Mouse (Mus musculus) G1E-ER4 (cell line): ENCODE data around the gene Lingo1. TPM values are rescaled to one million over a fixed set of nuclear protein-coding genes. Genes with fewer than 3 reads are reported as not detected.

ENCODE experiments used
- GATA1 ChIP-seq: IDR thresholded peaks from one replicate; pipeline ENCODE4 v1.8.0; 2012; ENCODE audit warnings: low read length, inconsistent platforms
- polyA plus RNA-seq: library from polyadenylated mRNA; stranded (reverse); fragments of >175 nt; gene quantifications from 2 replicates; pipeline ENCODE4 v1.2.3, GENCODE M21; 2012

Gene Lingo1
- polyA plus RNA-seq, 1 experiment = not detected

- no peak for TF ChIP-seq GATA1
Observed at GRCm38 (mm10) chr9:56748056-56748455, 48.2 kb downstream of the Lingo1 start.

GRCm38 (mm10) chr9:56746926-56747294, 49.4 kb downstream of the Lingo1 start:
- TF ChIP-seq GATA1 = no peak

- TF ChIP-seq GATA1 = no peak
Observed at GRCm38 (mm10) chr9:56746195-56746925, 49.9 kb downstream of the Lingo1 start.

- TF ChIP-seq GATA1 = no peak
Observed at GRCm38 (mm10) chr9:56744369-56744768, 51.9 kb downstream of the Lingo1 start.

- TF ChIP-seq GATA1 = no peak
Observed at GRCm38 (mm10) chr9:56739181-56739737, 57.0 kb downstream of the Lingo1 start.

GRCm38 (mm10) chr9:56738261-56739171, 57.8 kb downstream of the Lingo1 start:
- no peak for TF ChIP-seq GATA1

GRCm38 (mm10) chr9:56734398-56734797, 61.9 kb downstream of the Lingo1 start:
- no peak for TF ChIP-seq GATA1

- TF ChIP-seq GATA1 = no peak
Observed at GRCm38 (mm10) chr9:56730997-56731396, 65.3 kb downstream of the Lingo1 start.

- TF ChIP-seq GATA1 = no peak
Observed at GRCm38 (mm10) chr9:56729145-56729544, 67.1 kb downstream of the Lingo1 start.

GRCm38 (mm10) chr9:56727703-56728684, 68.3 kb downstream of the Lingo1 start:
- no peak for TF ChIP-seq GATA1

- TF ChIP-seq GATA1 = no peak
Observed at GRCm38 (mm10) chr9:56725814-56726213, 70.5 kb downstream of the Lingo1 start.

GRCm38 (mm10) chr9:56722089-56722825, 74.0 kb downstream of the Lingo1 start:
- TF ChIP-seq GATA1 = no peak

- no peak for TF ChIP-seq GATA1
Observed at GRCm38 (mm10) chr9:56718984-56719383, 77.3 kb downstream of the Lingo1 start.

- TF ChIP-seq GATA1 = no peak
Observed at GRCm38 (mm10) chr9:56716565-56716964, 79.7 kb downstream of the Lingo1 start.
